Mouse (Mus musculus) spleen, adult 2 months (tissue): Measurements from ENCODE around the gene Flywch2.

ENCODE experiments used
- CTCF ChIP-seq: fragments of 200-500 bp; IDR thresholded peaks from 2 replicates; pipeline ENCODE4 v1.5.1; 2011; ENCODE audit warnings: mild to moderate bottlenecking, inconsistent platforms; ENCODE audit not compliant: insufficient read depth, insufficient read length, insufficient replicate concordance; ENCODE audit errors: extremely low read depth
- POLR2A ChIP-seq: fragments of 200-500 bp; IDR thresholded peaks from 2 replicates; pipeline ENCODE4 v1.6.1; 2011; ENCODE audit warnings: low read depth, low read length, inconsistent platforms

DNA sequence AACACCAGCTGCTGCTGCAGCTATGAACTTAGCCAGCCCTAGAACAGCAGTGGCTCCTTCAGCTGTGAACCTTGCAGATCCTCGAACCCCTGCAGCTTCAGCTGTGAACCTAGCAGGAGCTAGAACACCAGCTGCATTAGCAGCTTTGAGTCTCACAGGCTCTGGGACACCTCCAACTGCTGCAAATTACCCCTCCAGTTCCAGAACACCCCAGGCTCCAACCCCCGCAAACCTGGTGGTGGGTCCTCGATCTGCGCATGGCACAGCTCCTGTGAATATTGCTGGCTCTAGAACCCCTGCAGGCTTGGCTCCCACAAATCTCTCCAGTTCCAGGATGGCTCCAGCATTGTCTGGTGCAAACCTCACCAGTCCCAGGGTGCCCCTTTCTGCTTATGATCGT is 34.9 kb upstream of the Flywch2 start:
- TF ChIP-seq CTCF (no peak), POLR2A (no peak)
